Mouse (Mus musculus) olfactory bulb, adult 2 months (tissue): Measurements from ENCODE around the gene Tex12. TPM values are rescaled to one million over a fixed set of nuclear protein-coding genes. Genes with fewer than 3 reads are reported as not detected.
A peak's percentile ranks its signal among the peaks of the same experiment; 100 is the strongest.

Experiments
- H3K27ac ChIP-seq: fragments of 200-500 bp; 2 replicates; pipeline ENCODE4 v1.5.1; 2012; ENCODE audit warnings: low read depth, low read length; ENCODE audit not compliant: insufficient read depth
- H3K4me1 ChIP-seq: fragments of 200-500 bp; 2 replicates; pipeline ENCODE4 v1.6.1; 2012; ENCODE audit warnings: low read length; ENCODE audit not compliant: control insufficient read depth, insufficient read depth
- H3K4me3 ChIP-seq: fragments of 200-500 bp; 2 replicates; pipeline ENCODE4 v1.5.1; 2012; ENCODE audit warnings: mild to moderate bottlenecking, low read depth, low read length, moderate library complexity; ENCODE audit not compliant: insufficient read depth
- CTCF ChIP-seq: fragments of 200-500 bp; IDR thresholded peaks from 2 replicates; pipeline ENCODE4 v1.5.1; 2012; ENCODE audit warnings: low read depth, mild to moderate bottlenecking, low read length, moderate library complexity; ENCODE audit not compliant: insufficient read depth
- POLR2A ChIP-seq: fragments of 200-500 bp; IDR thresholded peaks from 2 replicates; pipeline ENCODE4 v1.6.1; 2012; ENCODE audit warnings: mild to moderate bottlenecking, low read depth, low read length, moderate library complexity; ENCODE audit not compliant: insufficient read depth
- WGBS: fragments of 180-500 bp; shearing (Covaris S2); methylation state at CpG from one replicate; pipeline ENCODE4 v1.1.7; 2018; 5-methylcytosine and 5-hydroxymethylcytosine counted together
- polyA plus RNA-seq: library from polyadenylated mRNA; stranded (reverse); fragments of >200 nt; gene quantifications from 2 replicates; pipeline ENCODE4 v1.2.4, GENCODE M21; 2012; ENCODE audit warnings: low replicate concordance; ENCODE audit not compliant: missing spikeins, insufficient read depth, insufficient read length

Gene Tex12
- polyA plus RNA-seq, 1 experiment, result not detected

DNA sequence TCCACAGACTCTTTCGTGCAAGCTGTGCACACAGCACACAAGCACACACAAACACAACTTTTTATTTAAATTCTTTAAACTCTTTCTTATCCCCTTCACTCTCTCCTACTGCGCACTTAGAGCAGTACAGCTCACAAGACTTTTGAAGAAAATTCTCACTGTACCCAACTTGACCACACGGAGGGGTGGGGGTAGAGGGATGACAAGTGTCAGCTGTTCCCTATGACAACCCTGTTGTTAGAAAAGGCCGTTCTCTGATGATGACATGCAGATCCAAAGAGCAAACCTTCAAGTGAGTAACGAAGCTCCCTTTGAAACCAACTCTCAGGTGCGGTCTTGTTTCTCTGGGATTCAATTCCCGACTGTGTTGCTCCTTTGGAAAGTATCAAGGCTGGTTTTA, 33.3 kb downstream of the Tex12 start:
- H3K4me3 ChIP-seq, result peak overlapping the region; percentile 67
- H3K4me1 ChIP-seq, result no peaks in the 10 kb centered on the region
- 30% methylated on average over 7 of the region's 7 CpGs for WGBS
- no peak overlapping the region; the same call in 1 of the 2 replicates for H3K27ac ChIP-seq
- no peak for TF ChIP-seq POLR2A
- TF ChIP-seq CTCF, result no peak

GRCm38 (mm10) chr9:50525585-50525984, 35.5 kb downstream of the Tex12 start:
- no peak for TF ChIP-seq CTCF
- TF ChIP-seq POLR2A, result no peak
- WGBS, result 83% methylated on average over 5 of the region's 5 CpGs
- no peak overlapping the region for H3K4me3 ChIP-seq
- H3K27ac ChIP-seq, result no peak overlapping the region
- H3K4me1 ChIP-seq, result no peaks in the 10 kb centered on the region

- H3K27ac ChIP-seq, result no peak overlapping the region
- WGBS, result 90% methylated on average over 5 of the region's 5 CpGs
- TF ChIP-seq POLR2A (no peak), CTCF (no peak)
- no peak overlapping the region for H3K4me3 ChIP-seq
- H3K4me1 ChIP-seq, result no peaks in the 10 kb centered on the region
Measured at GRCm38 (mm10) chr9:50524936-50525335, 36.2 kb downstream of the Tex12 start.

DNA sequence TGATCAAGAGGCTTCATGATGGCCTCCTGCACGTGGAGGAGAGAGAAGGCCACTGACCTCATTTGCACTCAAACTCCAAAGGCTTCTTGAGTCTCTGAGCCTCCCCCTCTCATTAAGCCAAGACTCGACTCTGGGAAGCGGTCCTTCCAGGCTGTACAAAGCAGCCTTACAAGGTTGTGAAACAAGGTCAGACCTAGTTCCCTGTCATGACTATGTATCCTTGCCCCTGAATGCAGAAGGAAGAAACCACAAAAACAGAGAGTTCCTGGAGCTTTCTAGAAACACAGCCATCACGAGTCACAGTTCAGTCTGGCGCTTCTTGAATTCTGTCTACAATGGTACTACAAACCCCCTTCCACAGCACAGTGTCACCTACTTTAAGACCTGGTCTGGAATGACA, 38.6 kb downstream of the Tex12 start:
- TF ChIP-seq POLR2A, result no peak
- TF ChIP-seq CTCF, result no peak
- Histone ChIP-seq H3K4me1 (no peaks in the 10 kb centered on the region), H3K27ac (no peak overlapping the region), H3K4me3 (no peak overlapping the region)
- 57% methylated on average over 5 of the region's 5 CpGs for WGBS

DNA sequence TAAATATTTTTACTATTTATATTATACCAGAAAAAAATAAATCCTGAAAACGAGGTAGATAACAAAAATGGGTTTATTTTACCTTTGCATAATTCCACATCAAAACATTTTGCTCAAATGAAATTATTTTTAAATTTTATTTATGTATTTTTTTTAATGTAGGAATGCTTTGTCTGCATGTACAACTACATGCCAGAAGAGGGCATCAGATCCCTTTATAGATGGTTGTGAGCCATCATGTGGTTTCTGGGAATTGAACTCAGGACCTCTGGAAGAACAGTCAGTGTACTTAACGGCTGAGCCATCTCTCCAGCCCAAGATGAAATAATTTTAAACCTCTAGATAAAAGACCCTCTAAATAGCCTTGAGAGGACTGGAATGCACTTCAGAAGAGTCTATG, 39.6 kb downstream of the Tex12 start:
- no peak overlapping the region for H3K27ac ChIP-seq
- no peak overlapping the region for H3K4me3 ChIP-seq
- 68% methylated on average over 2 of the region's 2 CpGs for WGBS
- no peak for TF ChIP-seq CTCF
- no peak for TF ChIP-seq POLR2A
- no peaks in the 10 kb centered on the region for H3K4me1 ChIP-seq

- WGBS, result 91% methylated on average over 6 of the region's 6 CpGs
- no peaks in the 10 kb centered on the region for H3K4me1 ChIP-seq
- no peak for TF ChIP-seq POLR2A
- no peak for TF ChIP-seq CTCF
- H3K4me3 ChIP-seq, result no peak overlapping the region
- H3K27ac ChIP-seq, result no peak overlapping the region
Measured at GRCm38 (mm10) chr9:50520748-50521147, 40.4 kb downstream of the Tex12 start.

- TF ChIP-seq POLR2A (no peak), CTCF (no peak; the same call in 1 of the 2 replicates)
- H3K4me3 ChIP-seq, result no peak overlapping the region
- no peak overlapping the region for H3K27ac ChIP-seq
- WGBS, result 37% methylated on average over 2 of the region's 2 CpGs
- H3K4me1 ChIP-seq, result no peaks in the 10 kb centered on the region
Measured at GRCm38 (mm10) chr9:50518781-50519180, 42.3 kb downstream of the Tex12 start.

GRCm38 (mm10) chr9:50515462-50515861, 45.7 kb downstream of the Tex12 start:
- no peaks in the 10 kb centered on the region for H3K4me1 ChIP-seq
- H3K27ac ChIP-seq, result no peak overlapping the region
- WGBS, result 87% methylated on average over 5 of the region's 5 CpGs
- H3K4me3 ChIP-seq, result no peak overlapping the region
- TF ChIP-seq POLR2A, result no peak
- no peak for TF ChIP-seq CTCF

GRCm38 (mm10) chr9:50507570-50507969, 53.6 kb downstream of the Tex12 start:
- Histone ChIP-seq H3K27ac (no peak overlapping the region), H3K4me3 (no peak overlapping the region), H3K4me1 (no peaks in the 10 kb centered on the region)
- 79% methylated on average over 7 of the region's 7 CpGs for WGBS
- TF ChIP-seq POLR2A (no peak), CTCF (no peak)

Other genes with a start within 250 kb of the Tex12 start
- not detected in 2 replicates for gene Rpl10-ps3, start 216.4 kb downstream of the Tex12 start, polyA plus RNA-seq
- not detected in 2 replicates for gene Plet1, start 66.8 kb downstream of the Tex12 start, polyA plus RNA-seq
- gene Pts, start 32.6 kb downstream of the Tex12 start, polyA plus RNA-seq, result not detected in 2 replicates
- gene Il18, start 6.5 kb downstream of the Tex12 start, polyA plus RNA-seq, result not detected in 2 replicates
- not detected in 2 replicates for gene Bco2, start 6.1 kb downstream of the Tex12 start, polyA plus RNA-seq
- not detected in 2 replicates for gene Sdhd, start 42.5 kb upstream of the Tex12 start, polyA plus RNA-seq
- not detected in 2 replicates for gene Timm8b, start 42.6 kb upstream of the Tex12 start, polyA plus RNA-seq
- not detected in 2 replicates for gene Pih1d2, start 56.0 kb upstream of the Tex12 start, polyA plus RNA-seq
- gene Nkapd1, start 56.1 kb upstream of the Tex12 start, polyA plus RNA-seq, result not detected in 2 replicates
- not detected in 2 replicates for gene Dlat, start 98.5 kb upstream of the Tex12 start, polyA plus RNA-seq
- not detected in 2 replicates for gene Dixdc1, start 178.2 kb upstream of the Tex12 start, polyA plus RNA-seq
- not detected in 2 replicates for gene 2310030G06Rik, start 185.2 kb upstream of the Tex12 start, polyA plus RNA-seq
- gene Cryab, start 190.0 kb upstream of the Tex12 start, polyA plus RNA-seq, result not detected in 2 replicates
- gene Hspb2, start 191.0 kb upstream of the Tex12 start, polyA plus RNA-seq, result not detected in 2 replicates
- gene Fdxacb1, start 206.9 kb upstream of the Tex12 start, polyA plus RNA-seq, result not detected in 2 replicates
- gene Alg9, start 213.7 kb upstream of the Tex12 start, polyA plus RNA-seq, result not detected in 2 replicates
- gene 1110032A03Rik, start 214.2 kb upstream of the Tex12 start, polyA plus RNA-seq, result not detected in 2 replicates